Comparison of ENCODE assay signal across 17 mouse cellular contexts in the genomic region with DNA sequence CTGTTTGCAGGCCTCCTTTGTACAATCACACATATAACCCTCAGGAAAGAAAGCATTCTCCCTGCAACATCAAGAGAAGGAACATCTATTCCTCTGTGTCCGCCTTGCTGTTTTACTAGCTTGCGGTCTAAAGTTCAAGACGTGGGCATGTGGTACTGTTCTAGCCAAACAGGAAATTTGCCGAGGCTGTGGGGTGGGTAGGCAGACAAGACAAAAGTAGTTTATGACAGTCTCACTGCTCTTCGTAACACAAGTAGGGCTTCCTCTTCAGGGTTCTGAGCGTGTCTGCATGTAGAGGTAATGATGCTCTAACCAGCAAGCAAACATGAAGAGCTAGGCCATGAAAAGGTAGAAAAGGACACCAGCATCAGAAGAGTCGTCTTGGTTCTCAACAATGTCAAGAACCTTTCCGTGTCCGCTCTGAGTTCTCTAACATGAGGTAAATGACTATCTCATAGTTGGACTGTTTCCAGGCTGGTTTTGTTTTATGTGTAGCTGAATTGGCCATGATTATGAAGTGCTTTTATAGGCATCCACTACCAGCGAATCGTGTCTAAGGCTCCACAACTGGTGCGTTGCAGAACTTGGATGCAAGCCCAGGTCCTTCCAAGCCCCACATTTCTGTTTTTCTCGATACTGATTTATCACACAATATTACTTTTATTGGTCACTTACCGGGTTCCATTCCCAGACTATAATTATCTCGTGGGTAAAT. TPM values are rescaled to one million over a fixed set of nuclear protein-coding genes. Genes with fewer than 3 reads are reported as not detected.
DNase-seq lines count a peak whose midpoint lies in the region; ATAC-seq lines count a peak whose summit lies in the region.
"Had no signal": no experiment of that assay in that cellular context is flagged by ENCODE, and none has a peak within 500 bp of the region (broad histone marks: within the 10 kb centered on the region; RNA-seq: fewer than 3 reads in every experiment).

No protein-coding gene starts in this region.

- 88% methylated on average over 15 of the region's 15 CpGs for WGBS in hindbrain, embryonic 16.5 days
- 85% methylated on average over 15 of the region's 15 CpGs for WGBS in heart, embryonic 11.5 days (ENCODE audit: insufficient replicate concordance)

- no peaks in the 10 kb centered on the region for H3K9me3 ChIP-seq in hindbrain, embryonic 16.5 days (ENCODE audit: control insufficient read depth, low read length)
- H3K9me3 ChIP-seq in heart, embryonic 11.5 days (replicated peaks; ENCODE audit: control insufficient read depth, low read length): no peaks in the 10 kb centered on the region
- H3K9me3 ChIP-seq: forebrain, embryonic 15.5 days; midbrain, embryonic 12.5 days; neural tube, embryonic 15.5 days had no signal

- no peaks in the 10 kb centered on the region for H3K4me1 ChIP-seq in hindbrain, embryonic 16.5 days (ENCODE audit: control insufficient read depth, insufficient read depth, low read depth, low read length)
- no peaks in the 10 kb centered on the region for H3K4me1 ChIP-seq in heart, embryonic 11.5 days (ENCODE audit: control insufficient read depth, insufficient read depth, low read length)
- H3K4me1 ChIP-seq: forebrain, embryonic 15.5 days; midbrain, embryonic 12.5 days; neural tube, embryonic 15.5 days had no signal

- H3K27me3 ChIP-seq in hindbrain, embryonic 16.5 days (replicated peaks; ENCODE audit: control insufficient read depth, insufficient read depth, low read length): no peaks in the 10 kb centered on the region
- H3K27me3 ChIP-seq in heart, embryonic 11.5 days (ENCODE audit: control insufficient read depth, insufficient read depth, low read length): no peaks in the 10 kb centered on the region
- H3K27me3 ChIP-seq: forebrain, embryonic 15.5 days; neural tube, embryonic 15.5 days had no signal

- no peak overlapping the region for H3K4me2 ChIP-seq in hindbrain, embryonic 16.5 days (ENCODE audit: low read length)
- no peak overlapping the region for H3K4me2 ChIP-seq in heart, embryonic 11.5 days
- H3K4me2 ChIP-seq: forebrain, embryonic 15.5 days; midbrain, embryonic 12.5 days; neural tube, embryonic 15.5 days had no signal

- no peaks in the 10 kb centered on the region for H3K36me3 ChIP-seq in hindbrain, embryonic 16.5 days (ENCODE audit: control insufficient read depth, insufficient read depth, low read length)
- H3K36me3 ChIP-seq in heart, embryonic 11.5 days (ENCODE audit: control insufficient read depth, insufficient read depth, low read length): no peaks in the 10 kb centered on the region
- H3K36me3 ChIP-seq: forebrain, embryonic 15.5 days; midbrain, embryonic 12.5 days; neural tube, embryonic 15.5 days had no signal

- H3K9ac ChIP-seq in hindbrain, embryonic 16.5 days (ENCODE audit: low read depth, low read length): no peak overlapping the region
- no peak overlapping the region for H3K9ac ChIP-seq in heart, embryonic 11.5 days (ENCODE audit: low read depth, low read length)
- H3K9ac ChIP-seq: forebrain, embryonic 15.5 days; midbrain, embryonic 12.5 days; neural tube, embryonic 15.5 days had no signal

- H3K27ac ChIP-seq in hindbrain, embryonic 16.5 days (ENCODE audit: low read depth, low read length): no peak overlapping the region
- no peak overlapping the region for H3K27ac ChIP-seq in heart, embryonic 11.5 days (ENCODE audit: low read depth, low read length)
- H3K27ac ChIP-seq: forebrain, embryonic 15.5 days; hindbrain, postnatal 0 days; midbrain, embryonic 12.5 days; neural tube, embryonic 15.5 days had no signal

- peak; percentile 17 to 39 for DNase-seq in layer of hippocampus, adult 18-20 months (ENCODE audit: low spot score in 2 of 2)
- DNase-seq in layer of hippocampus, adult 11-12 months (ENCODE audit: low spot score): no peak
- DNase-seq in CD4-positive helper T cell, adult 2 months (ENCODE audit: low read depth, low spot score): peak; percentile 85
- peak; percentile 85 for DNase-seq in induced T-regulatory cell, adult 2 months (ENCODE audit: low read depth)
- no peak for DNase-seq in gastrocnemius, postnatal 10 days
- DNase-seq: adrenal gland, postnatal 25 days; cerebellum, adult 8-10 months; heart, postnatal 10 days; kidney, postnatal 36 days; lung, adult 2 months had no signal

- no peak overlapping the region for H3K4me3 ChIP-seq in hindbrain, embryonic 16.5 days (ENCODE audit: low read length)
- H3K4me3 ChIP-seq in heart, embryonic 11.5 days (ENCODE audit: low read depth, low read length): no peak overlapping the region
- H3K4me3 ChIP-seq: forebrain, embryonic 15.5 days; midbrain, embryonic 12.5 days; neural tube, embryonic 15.5 days had no signal

- peak; percentile 27; the same call in 1 of the 2 replicates for ATAC-seq in neutrophil, adult 5-6 weeks (ENCODE audit: extremely low read depth, insufficient number of reproducible peaks, low FRiP score, poor library complexity, severe bottlenecking)
- ATAC-seq in hindbrain, embryonic 16.5 days: no peak
- no peak for ATAC-seq in heart, embryonic 11.5 days (replicated peaks; ENCODE audit: insufficient number of reproducible peaks, low FRiP score, low TSS enrichment)
- ATAC-seq: forebrain, embryonic 15.5 days; hindbrain, postnatal 0 days had no signal

RNA-seq across cellular contexts. Expression of a gene that starts 13.9 kb away (rescaled TPM):
- total RNA-seq in layer of hippocampus, adult 18-20 months (2021): 10 to 100 TPM in 1 of 2 experiments, 1 to 10 TPM in 1; 9.6 to 11.2 TPM
- total RNA-seq in neutrophil, adult 5-6 weeks (2017): 131 and 138 TPM in 2 replicates
- polyA plus RNA-seq in hindbrain, embryonic 16.5 days (2015; fragmentation: Nextera tagmentation; extraction: Ambion mirVana): 8.4 and 10.5 TPM in 2 replicates
- 10 to 100 TPM; 39.2 to 50.0 TPM for total RNA-seq in gastrocnemius, postnatal 10 days (2021)
- 12.4 and 13.8 TPM in 2 replicates for polyA plus RNA-seq in heart, embryonic 11.5 days (2014; fragmentation: Nextera tagmentation; extraction: Ambion mirVana)

Comparison
In these comparisons a context has a peak if more than half of its experiments do, and no peak if none do; other contexts are left out.
1. DNase-seq: peak in layer of hippocampus, adult 18-20 months (2 of 2), CD4-positive helper T cell, adult 2 months (single experiment) and induced T-regulatory cell, adult 2 months (single experiment); none in layer of hippocampus, adult 11-12 months (single experiment) and gastrocnemius, postnatal 10 days (single experiment).